7 mouse cellular contexts compared by ENCODE assay signal in genomic region chr12:28751508-28752263, GRCm38 (mm10). TPM values are rescaled to one million over a fixed set of nuclear protein-coding genes. Genes with fewer than 3 reads are reported as not detected.
A peak's percentile ranks its signal among the peaks of the same experiment; 100 is the strongest.
DNase-seq lines count a peak whose midpoint lies in the region; ATAC-seq lines count a peak whose summit lies in the region.

Eipr1 (plus strand) TSS chr12:28751803.

- H3K9ac ChIP-seq in intestine, embryonic 16.5 days (ENCODE audit: low read depth, low read length) = peak within 1 kb of the TSS; percentile 78
- H3K9ac ChIP-seq in midbrain, embryonic 11.5 days (ENCODE audit: low read length) = peak within 1 kb of the TSS; percentile 67

- H3K27me3 ChIP-seq in intestine, embryonic 16.5 days (replicated peaks; ENCODE audit: control insufficient read depth, insufficient read depth, low read length) = no peaks in the 10 kb centered on the region
- no peaks in the 10 kb centered on the region for H3K27me3 ChIP-seq in midbrain, embryonic 11.5 days (ENCODE audit: control insufficient read depth, insufficient read depth, low read length)

- H3K4me1 ChIP-seq in intestine, embryonic 16.5 days (ENCODE audit: control insufficient read depth, insufficient read depth, low read length) = peaks cover 13% of the 10 kb centered on the region
- H3K4me1 ChIP-seq in midbrain, embryonic 11.5 days (ENCODE audit: control insufficient read depth, insufficient read depth, low read length) = peaks cover 18% of the 10 kb centered on the region

- no peaks in the 10 kb centered on the region for H3K9me3 ChIP-seq in intestine, embryonic 16.5 days (ENCODE audit: control insufficient read depth, low read length)
- no peaks in the 10 kb centered on the region for H3K9me3 ChIP-seq in midbrain, embryonic 11.5 days (ENCODE audit: control insufficient read depth, low read length)

- 3% methylated on average over 36 of the region's 36 CpGs for WGBS in intestine, embryonic 16.5 days
- WGBS in midbrain, embryonic 11.5 days = 3% methylated on average over 36 of the region's 36 CpGs

- intact Hi-C loops in left cerebral cortex, postnatal 36 days (cut with DNase I) = loop anchor here (2.0 to 5.0 kb wide), 2 partner anchors 49 to 77 kb away; partner anchors contain the start of gene Adi1

- ATAC-seq in intestine, embryonic 16.5 days = peak; percentile 87
- peak; percentile 87 for ATAC-seq in midbrain, embryonic 11.5 days (ENCODE audit: low FRiP score)

- peak; percentile 89 for DNase-seq in adrenal gland, adult 8-10 months
- peak; percentile 90 for DNase-seq in embryo, embryonic 9.5 days (ENCODE audit: extremely low spot score)
- DNase-seq in gastrocnemius, postnatal 4 days (ENCODE audit: low spot score in 2 of 2) = peak; percentile 67 to 83
- DNase-seq in left cerebral cortex, postnatal 36 days (ENCODE audit: low spot score in 2 of 2) = peak; percentile 89 to 91
- peak; percentile 98 for DNase-seq in midbrain, embryonic 11.5 days (ENCODE audit: low spot score, missing footprints)
- peak; percentile 93 for DNase-seq in skeletal muscle tissue, adult 2 months (ENCODE audit: low read depth, low spot score)

- peak within 1 kb of the TSS; percentile 95 for H3K4me2 ChIP-seq in intestine, embryonic 16.5 days (ENCODE audit: low read depth, low read length)
- H3K4me2 ChIP-seq in midbrain, embryonic 11.5 days = peak within 1 kb of the TSS; percentile 75

- H3K27ac ChIP-seq in intestine, embryonic 16.5 days (ENCODE audit: low read length) = peak within 1 kb of the TSS; percentile 14
- no peak within 1 kb of the TSS for H3K27ac ChIP-seq in midbrain, embryonic 11.5 days (ENCODE audit: low read depth, low read length)

- H3K4me3 ChIP-seq in intestine, embryonic 16.5 days (ENCODE audit: low read length) = peak within 1 kb of the TSS; percentile 79
- H3K4me3 ChIP-seq in midbrain, embryonic 11.5 days (ENCODE audit: low read depth, low read length) = peak within 1 kb of the TSS; percentile 75

- 0 out of 2 replicates have a peak, but pooled peaks cover 4% of the 10 kb centered on the region for H3K36me3 ChIP-seq in intestine, embryonic 16.5 days (ENCODE audit: control insufficient read depth, insufficient read depth, low read length)
- peaks cover under 1% of the 10 kb centered on the region; the same call in 1 of the 2 replicates for H3K36me3 ChIP-seq in midbrain, embryonic 11.5 days (ENCODE audit: control insufficient read depth, insufficient read depth, low read length)

RNA-seq across cellular contexts. Expression of gene Eipr1, which starts in this region (rescaled TPM):
- total RNA-seq in adrenal gland, adult 8-10 months (2022) = 10 to 100 TPM; 25.6 to 27.2 (median 26.4) TPM
- 1 to 10 TPM; 8.4 to 8.7 TPM for total RNA-seq in gastrocnemius, postnatal 4 days (2021)
- polyA plus RNA-seq in intestine, embryonic 16.5 days (2015; fragmentation: Nextera tagmentation; extraction: Ambion mirVana) = 29.0 and 32.0 TPM in 2 replicates
- 10 to 100 TPM; 63.9 to 65.5 TPM for total RNA-seq in left cerebral cortex, postnatal 36 days (2021)
- 40.4 and 43.0 TPM in 2 replicates for polyA plus RNA-seq in midbrain, embryonic 11.5 days (2014; fragmentation: Nextera tagmentation; extraction: Ambion mirVana)
